In genomic region chr3:121261939-121262520, GRCm38 (mm10) we compare ENCODE assay signal across 8 mouse cellular contexts. TPM values are rescaled to one million over a fixed set of nuclear protein-coding genes. Genes with fewer than 3 reads are reported as not detected.
DNase-seq lines count a peak whose midpoint lies in the region; ATAC-seq and TF ChIP-seq lines count a peak whose summit lies in the region.

No protein-coding gene starts in this region.

- H3K36me3 ChIP-seq in E14TG2a.4 (ENCODE audit: insufficient read depth, low read length): no peaks in the 10 kb centered on the region
- H3K36me3 ChIP-seq in forebrain, embryonic 13.5 days (ENCODE audit: poor library complexity, severe bottlenecking): no peaks in the 10 kb centered on the region
- peaks cover 6% of the 10 kb centered on the region; the same call in 1 of the 2 replicates for H3K36me3 ChIP-seq in liver, embryonic 14.5 days (replicated peaks; ENCODE audit: control insufficient read depth, insufficient read depth, low read depth)

- peaks cover 64% of the 10 kb centered on the region for H3K27me3 ChIP-seq in E14TG2a.4 (ENCODE audit: insufficient read depth, low read length)
- peaks cover 45% of the 10 kb centered on the region for H3K27me3 ChIP-seq in forebrain, embryonic 13.5 days
- no peaks in the 10 kb centered on the region for H3K27me3 ChIP-seq in liver, embryonic 14.5 days (ENCODE audit: control insufficient read depth, insufficient read depth, low read length)

- DNase-seq in embryo, embryonic 9.5 days (ENCODE audit: extremely low spot score): peak; percentile 47
- DNase-seq in embryo, embryonic 10 days (ENCODE audit: low spot score): no peak
- DNase-seq in liver, embryonic 14.5 days (ENCODE audit: low read depth in 3 of 3, low spot score in 3 of 3): peak in 1 of 3 experiments; percentile 61
- no peak for DNase-seq in adrenal gland, postnatal 25 days
- DNase-seq in cerebellum, postnatal 36 days: no peak
- DNase-seq in right cerebral cortex, adult 18-20 months: no peak

- H3K27ac ChIP-seq in forebrain, embryonic 13.5 days: no peak overlapping the region
- H3K27ac ChIP-seq in liver, embryonic 14.5 days: peak overlapping the region; percentile 89

- peaks cover 16% of the 10 kb centered on the region for H3K4me1 ChIP-seq in E14TG2a.4 (replicated peaks; ENCODE audit: low read depth, low read length)
- H3K4me1 ChIP-seq in forebrain, embryonic 13.5 days: peaks cover 18% of the 10 kb centered on the region
- H3K4me1 ChIP-seq in liver, embryonic 14.5 days (replicated peaks; ENCODE audit: control insufficient read depth in 2 of 2, insufficient read depth in 2 of 2, low read length in 1 of 2): peaks cover 52 to 57% of the 10 kb centered on the region in 2 experiments

- peak overlapping the region; percentile 86 for H3K4me2 ChIP-seq in forebrain, embryonic 13.5 days
- peak overlapping the region; percentile 94 for H3K4me2 ChIP-seq in liver, embryonic 14.5 days (ENCODE audit: low read depth)

- no peak for TF ChIP-seq CTCF in E14TG2a.4 (conservative IDR thresholded peaks at IDR 0.05; ENCODE audit: low read length)
- TF ChIP-seq CTCF in liver, embryonic 14.5 days (IDR thresholded peaks at IDR 0.05; ENCODE audit: low read depth): no peak

- peak overlapping the region; percentile 77 for H3K9ac ChIP-seq in forebrain, embryonic 13.5 days
- H3K9ac ChIP-seq in liver, embryonic 14.5 days (replicated peaks): peak overlapping the region; percentile 83

- TF ChIP-seq EP300 in liver, embryonic 14.5 days (IDR thresholded peaks at IDR 0.05; ENCODE audit: low read depth): peak; percentile 37; the same call in 1 of the 2 replicates

- WGBS in forebrain, embryonic 13.5 days: 8% methylated on average over 21 of the region's 21 CpGs
- WGBS in liver, embryonic 14.5 days (ENCODE audit: insufficient replicate concordance): 3% methylated on average over 21 of the region's 21 CpGs

- no peak for ATAC-seq in forebrain, embryonic 13.5 days
- ATAC-seq in liver, embryonic 14.5 days (ENCODE audit: insufficient read depth): no peak

- H3K4me3 ChIP-seq in E14TG2a.4 (replicated peaks; ENCODE audit: low read length): peak overlapping the region; percentile 79
- peak overlapping the region; percentile 68 for H3K4me3 ChIP-seq in forebrain, embryonic 13.5 days
- H3K4me3 ChIP-seq in liver, embryonic 14.5 days (ENCODE audit: insufficient read depth in 1 of 2, low read depth in 2 of 2, low read length in 2 of 2): peak overlapping the region; percentile 60 to 77

- H3K9me3 ChIP-seq in E14TG2a.4 (ENCODE audit: low read length): no peaks in the 10 kb centered on the region; the same call in 1 of the 2 replicates
- H3K9me3 ChIP-seq in forebrain, embryonic 13.5 days (replicated peaks): no peaks in the 10 kb centered on the region
- H3K9me3 ChIP-seq in liver, embryonic 14.5 days (ENCODE audit: control insufficient read depth, low read length): no peaks in the 10 kb centered on the region

RNA-seq across cellular contexts. Expression of gene Tmem56, which starts 20.9 kb away (rescaled TPM):
- 2.1 and 2.4 TPM in 2 replicates for polyA plus RNA-seq in forebrain, embryonic 13.5 days (2015; fragmentation: Nextera tagmentation; extraction: Ambion mirVana)
- polyA plus RNA-seq in liver, embryonic 14.5 days (2012; rRNA removed): 11.8 and 13.5 TPM in 2 replicates
- 25.3 and 25.9 TPM in 2 replicates for polyA plus RNA-seq in liver, embryonic 14.5 days (2014; fragmentation: Nextera tagmentation; extraction: Ambion mirVana)
- total RNA-seq in adrenal gland, postnatal 25 days (2021): 30.2 and 34.0 TPM in 2 replicates

RNA-seq across cellular contexts. Expression of gene Alg14, which starts 29.5 kb away (rescaled TPM):
- polyA plus RNA-seq in forebrain, embryonic 13.5 days (2015; fragmentation: Nextera tagmentation; extraction: Ambion mirVana): 33.1 and 34.8 TPM in 2 replicates
- polyA plus RNA-seq in liver, embryonic 14.5 days (2012; rRNA removed): 6.5 and 10.4 TPM in 2 replicates
- 16.2 and 18.8 TPM in 2 replicates for polyA plus RNA-seq in liver, embryonic 14.5 days (2014; fragmentation: Nextera tagmentation; extraction: Ambion mirVana)
- 41.7 and 55.2 TPM in 2 replicates for total RNA-seq in adrenal gland, postnatal 25 days (2021)
